Mouse (Mus musculus) left cerebral cortex, postnatal 14 days (tissue): ENCODE data around the gene Pygl. TPM values are rescaled to one million over a fixed set of nuclear protein-coding genes. Genes with fewer than 3 reads are reported as not detected.
"Not testable (repeated sequence)": the region's sequence is repeated elsewhere in the genome, so short reads cannot be mapped to it uniquely, and the experiment has no call there.

ENCODE experiments used
- DNase-seq, 2 experiments: peaks; one replicate each; pipeline ENCODE4 v3.0.0; 2021 to 2022; ENCODE audit warnings: low spot score in 2 of 2, mixed read lengths in 1 of 2
- intact Hi-C: fragments of 180-260 bp; cut with DNase I; formaldehyde crosslinking; loops from one replicate; pipeline ENCODE4 v1.15.1; 2025
- total RNA-seq, 2 experiments: library from RNA; stranded (reverse); gene quantifications; 2 replicates each; pipeline ENCODE4 v1.2.3; 2021

Gene Pygl
- total RNA-seq, 2 experiments from 2014 or later: 2.2 to 3.1 TPM

DNA sequence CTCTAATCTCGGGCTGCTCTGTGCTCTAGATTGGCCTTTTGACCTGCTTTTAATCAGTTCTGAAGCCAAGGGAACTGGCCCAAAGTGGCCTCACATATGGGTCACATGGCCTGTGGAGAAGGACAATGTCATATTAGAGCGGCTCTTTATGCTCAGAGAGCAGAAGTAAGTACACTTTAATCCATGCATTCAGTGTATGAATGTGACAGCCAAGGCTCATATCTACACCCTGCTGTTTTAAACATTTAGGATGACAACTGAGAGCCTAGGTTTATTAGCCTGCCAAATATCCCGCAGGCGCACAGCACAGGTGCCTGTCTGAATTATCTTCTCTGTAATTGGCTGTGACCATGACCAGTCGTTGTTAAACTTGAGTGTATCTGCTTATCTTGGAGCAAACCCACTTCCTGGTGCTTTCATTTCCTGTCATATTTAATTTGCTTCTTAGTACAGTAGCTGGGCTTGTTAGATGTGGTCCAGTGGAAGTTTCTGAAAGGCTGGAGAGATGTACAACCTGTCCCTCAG is 794 bp upstream of the Pygl start:
- intact Hi-C loops: loop anchor here (5.0 to 10.0 kb wide), 2 partner anchors 200 to 683 kb away; no protein-coding TSS in a partner anchor
- no peak for DNase-seq

DNA sequence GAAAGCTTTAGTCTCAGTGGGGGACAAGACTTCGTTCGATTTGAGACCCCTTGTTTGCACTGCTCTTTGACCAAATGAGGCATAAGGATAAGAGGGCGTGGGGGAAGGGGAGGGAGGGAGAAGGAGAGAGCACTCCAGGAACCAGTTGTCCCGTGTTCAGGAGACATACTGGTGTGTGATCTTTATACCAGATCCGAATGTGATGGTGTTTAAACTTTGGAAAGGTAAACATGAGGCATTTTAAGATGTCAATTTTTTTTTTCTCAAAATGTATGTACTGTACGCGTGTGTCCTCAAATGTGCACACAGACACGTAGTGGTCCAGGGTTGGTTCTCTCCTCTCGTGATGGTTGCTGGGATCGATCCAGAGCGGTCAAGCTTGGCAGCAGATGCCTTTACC is 3.1 kb downstream of the Pygl start:
- intact Hi-C loops: no loop called here
- no peak for DNase-seq

DNA sequence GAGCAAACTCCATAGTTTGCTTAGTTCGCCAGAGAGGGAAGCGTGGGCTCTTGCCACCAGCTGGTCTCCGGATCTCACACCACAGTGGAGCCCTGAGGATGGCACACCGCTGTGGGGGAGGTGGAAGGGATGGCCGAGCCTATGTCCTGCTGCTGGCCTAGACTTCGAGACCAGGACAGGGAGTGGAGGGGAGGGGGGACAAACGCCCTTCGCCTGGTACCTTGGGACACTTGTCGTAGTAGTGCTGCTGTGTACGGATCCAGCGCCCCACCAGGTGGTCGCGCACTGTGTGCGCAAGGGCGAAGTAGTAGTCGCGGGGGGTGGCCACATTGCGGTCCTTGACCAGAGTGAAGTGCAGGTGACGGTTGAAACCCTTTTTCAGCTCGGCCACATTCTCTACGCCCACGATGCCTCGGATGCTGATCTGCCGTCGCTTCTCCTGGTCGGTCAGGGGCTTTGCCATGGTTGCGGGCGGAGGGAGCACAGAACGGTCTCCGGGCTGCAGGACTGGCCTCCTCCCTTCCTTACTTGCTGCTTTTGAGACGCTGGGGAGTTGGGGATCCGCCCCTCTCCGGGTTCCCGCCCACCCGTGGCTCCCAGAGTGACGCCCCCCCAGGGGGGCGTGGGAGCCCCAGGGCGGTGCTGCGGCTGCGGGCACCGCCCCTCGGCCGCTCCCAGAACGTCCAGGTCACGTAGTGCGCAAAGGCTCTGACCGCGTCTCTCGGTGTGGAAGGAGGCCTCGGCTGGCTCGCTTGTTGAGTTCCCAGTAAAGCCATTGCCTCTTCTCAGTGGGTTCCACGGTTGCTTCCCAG is 4.0 kb downstream of the Pygl start:
- DNase-seq: no peak
- intact Hi-C loops: no loop called here

DNA sequence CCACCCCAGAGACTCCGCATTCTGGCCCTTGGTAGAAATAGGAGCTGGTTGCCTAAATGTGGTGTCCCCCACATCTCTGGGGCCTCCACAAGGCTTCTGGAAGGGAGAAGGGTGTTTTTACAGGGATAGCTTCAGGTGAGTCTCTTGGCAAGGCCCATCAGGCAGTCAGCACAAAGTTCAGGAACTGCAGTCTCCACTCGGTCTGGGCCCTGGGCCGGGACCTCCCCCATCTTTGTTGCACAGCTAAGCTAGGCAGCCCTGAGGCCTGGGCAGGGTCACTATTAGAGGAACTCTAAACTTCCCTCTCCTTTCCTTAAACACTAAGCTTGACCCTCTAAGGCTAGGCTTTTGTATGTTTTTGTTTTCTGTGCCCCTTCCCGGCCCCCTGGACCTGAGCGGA is 4.6 kb downstream of the Pygl start:
- intact Hi-C loops: no loop called here
- DNase-seq: no peak

DNA sequence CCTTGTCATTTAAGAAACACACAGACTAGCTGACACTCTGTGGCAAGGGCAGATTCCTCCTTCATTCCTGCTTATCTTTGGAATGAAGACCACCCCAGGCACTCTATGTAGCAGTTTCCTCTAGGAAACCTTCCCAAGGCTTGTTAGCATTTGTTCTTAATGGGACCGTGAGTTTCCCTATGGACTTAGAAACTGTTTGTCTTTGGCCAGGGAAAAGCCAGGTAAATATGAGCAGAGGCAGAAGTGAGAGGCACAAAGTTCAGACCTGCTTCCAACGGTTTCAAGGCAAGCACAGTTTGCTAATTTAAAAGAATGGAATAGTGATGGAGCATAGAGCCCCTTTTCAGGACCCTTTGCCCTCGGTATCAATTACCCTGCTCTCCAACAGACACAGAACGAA is 8.0 kb downstream of the Pygl start:
- no peak for DNase-seq
- intact Hi-C loops: no loop called here

DNA sequence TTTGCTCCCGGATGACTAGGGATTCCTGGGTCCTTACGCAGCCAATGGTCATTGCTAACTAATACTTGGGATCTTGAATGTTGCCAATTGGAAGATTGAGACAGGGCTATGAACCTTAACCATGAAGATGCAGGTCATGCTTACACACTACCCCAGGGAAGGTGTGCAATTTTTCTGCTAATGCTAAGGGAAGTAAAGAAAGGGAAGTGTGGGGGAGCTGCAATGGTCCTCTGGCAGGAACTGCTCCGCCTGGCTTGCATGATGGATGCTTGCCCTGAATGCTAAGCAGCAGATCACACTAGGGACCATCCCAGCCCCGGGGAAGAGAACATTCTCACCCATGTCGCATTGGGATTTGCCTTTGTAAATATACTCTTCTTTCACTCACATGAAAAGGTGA is 9.9 kb downstream of the Pygl start:
- intact Hi-C loops: no loop called here
- no peak for DNase-seq

DNA sequence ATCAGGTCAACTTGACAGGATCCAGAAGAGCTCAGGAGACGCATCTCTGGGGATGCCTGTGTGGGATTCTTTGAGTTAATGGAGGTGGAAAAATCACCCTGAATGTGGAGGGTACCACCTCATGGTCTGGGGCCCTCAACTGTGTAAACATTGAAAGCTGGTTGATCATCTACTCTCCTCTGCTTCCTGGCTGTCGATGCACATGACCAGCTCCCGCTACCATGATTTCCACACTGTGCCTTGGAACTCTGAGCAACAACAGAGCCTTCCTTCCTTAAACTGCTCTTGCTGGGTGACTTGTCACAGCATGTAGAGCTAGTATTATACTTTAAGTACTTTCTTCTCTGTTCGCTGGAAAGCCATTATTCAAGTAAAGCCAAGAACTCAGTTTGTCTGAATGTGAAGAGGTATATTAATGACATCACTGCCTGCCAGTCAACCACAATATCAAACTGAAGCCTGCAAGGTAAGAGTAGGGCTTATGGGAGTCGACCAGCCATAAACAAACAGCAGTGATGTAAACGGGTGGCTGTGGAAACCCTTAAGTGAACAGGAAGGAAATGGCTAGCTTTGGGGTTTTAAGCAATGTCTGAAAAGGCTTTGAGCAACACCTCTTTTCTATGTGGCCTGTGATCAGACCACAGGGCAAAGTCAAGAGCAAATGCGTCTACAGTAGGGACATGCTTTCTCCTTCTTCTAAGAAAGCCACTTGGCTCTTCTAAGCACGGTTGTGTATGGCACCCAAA is 12.3 kb downstream of the Pygl start:
- intact Hi-C loops: no loop called here
- no peak for DNase-seq

DNA sequence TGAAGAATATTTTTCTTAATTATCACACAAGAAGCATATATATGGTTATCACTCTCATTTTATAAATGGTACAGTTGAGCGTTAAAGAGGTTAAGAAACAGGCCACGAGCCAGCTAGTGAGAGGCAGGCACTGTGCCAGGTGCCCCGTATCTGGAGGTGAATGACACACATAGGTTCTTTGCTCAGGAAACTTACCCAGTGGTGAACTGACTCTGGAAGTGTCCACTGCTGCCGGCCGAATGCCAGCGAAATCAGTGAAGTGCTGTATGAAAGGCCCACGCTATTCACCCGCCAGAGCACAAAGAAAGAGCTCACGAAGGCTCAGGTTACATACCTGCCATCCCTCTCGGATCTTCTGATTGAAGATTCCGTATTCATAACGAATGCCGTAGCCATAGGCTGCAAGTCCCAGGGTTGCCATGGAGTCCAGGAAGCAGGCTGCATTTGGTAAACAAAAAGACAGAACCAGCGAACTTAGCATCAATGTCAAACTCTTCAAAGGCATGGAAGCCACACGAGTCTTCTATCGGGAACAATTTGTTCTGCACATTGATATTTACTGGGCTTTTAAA is 15.0 kb downstream of the Pygl start:
- intact Hi-C loops: no loop called here
- DNase-seq: no peak

DNA sequence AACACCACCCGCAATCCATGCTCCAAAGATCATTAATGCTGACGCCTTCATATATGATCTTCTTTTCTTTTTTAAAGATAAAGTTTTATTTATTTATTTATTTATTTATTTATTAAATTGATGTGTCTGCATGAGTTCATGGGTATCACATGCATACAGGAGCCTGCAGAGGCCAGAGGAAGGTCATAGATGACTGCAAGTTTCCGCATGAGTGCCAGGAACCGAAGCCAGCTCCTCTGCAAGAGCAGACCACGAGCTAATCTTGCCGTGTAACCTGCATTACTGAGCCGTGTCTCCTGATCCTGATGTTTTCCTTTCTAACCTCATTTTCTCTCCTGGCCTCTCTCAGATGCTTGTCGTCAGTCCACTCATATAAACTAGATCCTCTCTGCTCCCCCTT is 17.0 kb downstream of the Pygl start:
- intact Hi-C loops: no loop called here
- no peak for DNase-seq

DNA sequence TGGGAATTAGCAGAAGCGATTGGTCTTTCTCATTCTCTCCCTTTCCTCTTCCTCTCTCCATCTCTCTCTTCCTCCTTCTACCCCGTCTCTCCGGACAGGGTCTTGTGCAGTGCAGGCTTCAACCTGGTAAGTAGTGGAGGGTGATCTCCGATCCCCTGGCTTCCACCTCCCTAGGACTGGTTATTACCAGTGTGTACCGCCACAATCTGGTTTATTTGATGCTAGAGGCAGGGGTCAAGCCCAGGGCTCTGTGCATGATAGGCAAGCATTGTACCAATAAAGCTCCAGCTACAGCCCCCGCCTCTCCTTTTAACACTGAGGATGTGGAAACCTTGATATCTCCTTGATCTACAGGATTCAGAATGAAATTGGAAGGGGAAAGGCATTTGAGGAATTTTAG is 17.7 kb downstream of the Pygl start:
- intact Hi-C loops: no loop called here
- no peak for DNase-seq

DNA sequence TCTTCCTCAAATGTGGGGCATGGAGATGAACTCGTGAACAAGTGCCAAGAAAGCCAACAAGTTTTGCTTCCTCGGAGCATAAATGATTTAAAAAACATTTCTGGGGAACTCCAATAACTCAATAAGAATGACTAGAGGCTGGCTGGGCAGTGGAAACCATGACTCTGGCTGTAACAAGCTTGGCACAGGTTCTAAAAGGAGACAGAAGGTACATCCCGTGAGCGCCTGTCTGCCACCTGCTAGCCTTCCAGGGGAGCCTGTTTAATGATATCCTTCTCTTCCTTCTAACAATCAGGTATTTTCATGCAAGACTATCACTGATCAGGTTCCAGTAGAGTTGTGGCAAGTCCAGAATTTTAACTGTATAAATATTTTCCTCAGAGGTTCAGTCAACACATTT is 18.8 kb downstream of the Pygl start:
- no peak for DNase-seq
- intact Hi-C loops: no loop called here

DNA sequence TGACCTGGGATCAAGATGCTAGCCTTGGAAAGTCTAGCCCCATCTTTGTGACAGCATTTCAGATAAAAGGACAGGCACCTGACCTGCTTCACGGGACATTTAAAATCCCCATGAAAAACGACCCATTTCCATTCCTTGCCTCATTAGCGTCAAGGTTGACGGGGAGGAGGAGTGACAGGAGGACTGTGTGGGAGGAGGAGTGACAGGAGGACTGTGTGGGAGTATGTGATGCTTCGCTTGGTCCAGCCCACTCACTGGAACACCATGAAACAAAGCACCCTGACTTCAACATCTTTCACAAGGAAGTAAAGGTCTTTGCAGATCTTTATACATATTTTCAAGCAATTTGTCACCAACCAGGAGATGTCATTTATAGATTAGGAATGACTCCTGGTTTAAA is 23.1 kb downstream of the Pygl start:
- DNase-seq: no peak
- intact Hi-C loops: no loop called here

DNA sequence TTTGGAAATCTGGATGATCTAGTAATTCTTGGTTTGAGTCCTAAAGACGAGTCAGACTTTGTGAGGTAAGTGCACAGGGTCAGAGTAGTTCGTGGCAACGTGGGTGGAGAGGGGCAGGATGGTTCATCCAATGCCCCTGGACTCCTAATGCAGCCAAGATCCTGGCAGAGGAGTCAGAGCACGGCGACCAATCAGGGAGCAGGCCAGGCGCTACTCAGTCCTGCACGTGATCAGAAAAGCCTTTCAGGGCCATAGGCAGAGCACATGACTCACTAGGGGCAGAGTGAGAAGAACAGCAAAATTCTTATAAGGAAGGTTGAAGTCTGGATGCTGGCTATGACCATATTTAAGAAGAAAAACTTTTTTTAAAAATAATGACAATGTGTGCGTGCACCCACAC is 26.9 kb downstream of the Pygl start:
- intact Hi-C loops: no loop called here
- no peak for DNase-seq

DNA sequence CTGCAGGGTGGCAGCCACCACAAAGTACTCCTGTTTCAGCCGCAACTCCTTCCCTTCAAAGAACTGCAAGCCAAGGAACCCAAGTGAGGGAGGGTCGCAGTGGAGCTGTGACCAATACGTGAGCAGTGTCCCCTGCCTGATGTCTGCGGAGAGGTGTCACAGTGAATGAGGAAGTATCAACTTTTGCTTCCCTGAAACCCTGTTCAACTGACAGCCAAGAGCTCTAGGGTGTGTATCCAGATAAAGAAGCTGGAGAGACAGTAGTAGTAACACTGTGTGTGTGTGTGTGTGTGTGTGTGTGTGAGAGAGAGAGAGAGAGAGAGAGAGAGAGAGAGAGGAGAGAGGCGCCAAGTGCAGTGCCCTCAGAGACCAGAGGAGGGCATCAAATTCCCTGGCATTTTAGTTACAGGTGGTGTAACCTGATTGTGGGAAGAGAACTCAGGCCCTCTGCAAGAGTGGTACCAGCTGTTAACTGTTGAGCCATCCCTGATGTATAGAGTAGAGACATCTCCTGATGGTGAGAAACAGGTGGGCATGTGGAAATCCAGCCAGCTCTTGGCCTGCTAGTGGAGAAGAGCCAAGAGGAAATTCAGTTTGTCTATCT is 29.3 kb downstream of the Pygl start:
- DNase-seq: no peak
- intact Hi-C loops: no loop called here

DNA sequence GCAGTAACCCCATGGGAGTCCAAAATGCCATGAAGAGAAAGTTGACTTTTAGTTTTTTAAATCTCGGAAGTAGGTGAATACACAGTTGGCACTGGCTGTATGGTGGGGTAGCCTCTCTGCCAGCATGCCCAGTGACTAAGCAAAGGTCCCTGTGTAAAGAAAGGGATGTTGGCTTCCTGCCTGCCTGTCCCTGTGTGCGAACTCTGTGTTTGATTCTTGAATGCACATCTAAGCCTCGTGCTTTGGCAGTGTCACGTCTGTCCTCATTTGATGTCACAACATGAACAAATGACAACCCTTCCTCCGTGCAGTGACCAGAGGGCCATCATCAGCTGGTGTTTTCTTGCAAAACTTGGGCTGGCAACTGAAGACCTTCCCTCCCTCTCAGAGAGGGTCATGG is 34.9 kb downstream of the Pygl start:
- DNase-seq: no peak
- intact Hi-C loops: no loop called here

DNA sequence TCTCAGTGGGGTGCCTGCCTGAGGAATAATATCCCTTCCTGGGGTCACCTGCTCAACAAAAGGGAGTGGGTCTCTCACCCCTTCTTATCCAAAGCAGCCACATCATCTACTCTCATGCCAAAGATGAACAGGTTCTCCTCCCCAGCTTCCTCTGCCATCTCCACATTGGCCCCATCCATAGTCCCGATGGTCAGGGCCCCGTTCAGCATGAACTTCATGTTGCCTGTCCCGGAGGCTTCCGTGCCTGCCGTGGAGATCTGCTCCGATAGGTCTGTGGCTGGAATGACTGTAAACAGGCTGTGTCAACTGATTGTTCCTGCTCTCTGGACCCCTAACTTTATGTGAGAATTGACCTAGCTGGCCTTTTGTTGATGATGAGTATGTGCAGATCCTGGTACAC is 35.9 kb downstream of the Pygl start:
- intact Hi-C loops: no loop called here
- no peak for DNase-seq

DNA sequence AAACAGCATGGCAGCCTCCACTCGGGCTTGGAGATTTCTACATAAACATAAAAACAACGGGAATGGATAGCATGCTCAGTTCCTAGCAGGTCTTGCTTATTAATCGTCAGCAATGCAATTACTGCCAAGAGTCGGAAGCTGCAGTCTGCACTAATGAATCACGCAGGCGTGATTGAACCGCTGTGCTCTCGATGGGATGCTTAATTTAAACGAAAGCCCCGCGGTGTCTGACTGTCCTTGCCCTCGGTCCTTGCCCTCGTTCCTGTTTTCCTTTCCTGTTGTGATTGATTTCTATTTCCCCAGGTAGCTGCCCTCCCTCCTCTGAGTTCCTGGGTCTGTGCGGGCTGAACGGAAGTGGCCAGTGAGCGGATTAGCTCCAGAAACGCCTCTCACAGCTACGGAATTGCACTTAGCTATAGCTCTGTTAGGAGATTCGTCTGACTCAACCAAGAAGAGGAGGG is 39.0 kb downstream of the Pygl start:
- DNase-seq: peak in 1 of 2 experiments; percentile 18
- intact Hi-C loops: no loop called here

DNA sequence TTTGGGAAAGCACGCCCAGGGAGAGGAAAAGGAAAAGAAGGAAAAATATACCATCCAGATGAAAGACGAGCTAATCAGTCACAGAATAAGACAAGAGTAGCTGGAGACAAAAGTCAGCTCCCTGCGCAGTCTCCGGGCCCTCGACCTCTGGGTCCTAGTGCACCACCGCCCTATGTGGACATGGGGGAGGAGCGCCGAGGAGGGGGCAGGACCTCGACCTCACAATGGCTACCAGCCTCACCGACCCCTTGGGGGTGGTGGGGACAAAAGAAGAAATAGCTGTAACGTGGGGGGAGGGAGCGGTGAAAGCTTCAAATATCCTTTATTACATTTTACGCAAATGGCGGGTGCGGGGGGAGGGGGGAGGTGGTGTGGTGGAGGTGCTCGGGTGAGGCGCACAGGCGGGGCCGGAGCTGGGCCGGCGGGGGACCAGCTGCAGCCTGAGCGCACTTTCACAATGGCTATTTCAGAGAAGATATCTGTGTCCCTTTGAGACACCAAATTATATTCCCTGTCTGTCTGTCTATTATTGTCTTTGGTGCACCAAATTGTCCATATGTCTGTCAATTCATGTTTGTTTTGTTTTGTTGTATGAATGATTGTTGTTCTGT is 47.0 kb downstream of the Pygl start:
- intact Hi-C loops: no loop called here
- DNase-seq: no peak

DNA sequence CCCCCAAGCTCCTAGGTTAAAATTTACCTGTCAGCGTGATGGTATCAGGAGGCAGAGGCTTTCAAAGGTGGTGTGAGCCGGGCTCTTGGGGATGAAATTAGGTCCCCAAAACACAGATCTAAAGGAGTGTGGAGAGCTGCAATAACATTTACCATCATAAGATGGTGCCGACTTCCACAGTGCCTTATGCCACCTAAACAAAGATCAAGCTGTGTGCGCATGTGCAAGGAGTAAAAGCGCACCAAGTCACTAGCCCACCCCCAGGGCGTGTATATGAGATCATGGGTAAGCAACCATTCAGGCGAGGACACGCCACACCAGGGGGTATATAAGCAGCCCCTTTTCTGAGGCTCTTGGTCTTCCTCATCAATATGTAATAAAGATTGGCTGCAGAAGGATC is 47.8 kb downstream of the Pygl start:
- intact Hi-C loops, DNase-seq: not testable (repeated sequence)

DNA sequence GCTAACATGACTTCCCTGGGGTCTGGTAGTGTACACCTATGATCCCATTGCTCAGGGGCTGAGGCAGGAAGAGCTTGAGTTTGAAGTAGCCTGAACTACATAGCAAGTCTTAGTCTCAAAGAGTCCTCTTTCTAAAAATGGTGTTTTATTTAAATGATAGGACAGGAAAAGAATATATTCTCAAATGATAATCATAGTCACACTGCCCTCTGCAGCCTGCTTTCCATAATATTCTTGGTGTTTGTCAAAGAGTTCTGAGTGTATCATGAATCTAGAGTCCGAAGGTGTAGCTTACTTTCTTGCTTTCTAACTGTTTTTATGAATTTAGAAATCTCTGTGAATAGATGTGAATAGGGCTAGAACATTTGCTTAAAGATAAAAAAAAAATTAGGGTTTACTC is 61.3 kb downstream of the Pygl start:
- DNase-seq: peak in 1 of 2 experiments; percentile 34
- intact Hi-C loops: no loop called here
